Mouse (Mus musculus) forebrain, embryonic 14.5 days (tissue): ENCODE data around the gene Nectin2. TPM values are rescaled to one million over a fixed set of nuclear protein-coding genes. Genes with fewer than 3 reads are reported as not detected.

ENCODE experiments used
- ATAC-seq: fragments of 200-750 bp; cut with Nextera tagmentation; 2 replicates; pipeline ENCODE4 v1.8.0; 2017; ENCODE audit warnings: mild to moderate bottlenecking, moderate library complexity
- DNase-seq: peaks from one replicate; pipeline ENCODE4 v3.0.0-alpha.2; 2015; ENCODE audit warnings: low spot score
- H3K27ac ChIP-seq: fragments of 300-500 bp; sonication (generic); 2 replicates; pipeline ENCODE4 v1.5.1; 2014; ENCODE audit warnings: low read depth, mild to moderate bottlenecking, control low read depth, low read length, moderate library complexity
- H3K27me3 ChIP-seq: fragments of 300-500 bp; sonication (generic); replicated peaks from 2 replicates; pipeline ENCODE4 v1.6.1; 2014; ENCODE audit warnings: low read length, control low read depth, mixed read lengths; ENCODE audit not compliant: control insufficient read depth, insufficient read depth
- H3K36me3 ChIP-seq: fragments of 300-500 bp; sonication (generic); 2 replicates; pipeline ENCODE4 v1.6.1; 2014; ENCODE audit warnings: low read length, control low read depth; ENCODE audit not compliant: control insufficient read depth, insufficient read depth
- H3K4me1 ChIP-seq: fragments of 300-500 bp; sonication (generic); 2 replicates; pipeline ENCODE4 v1.6.1; 2014; ENCODE audit warnings: antibody characterized with exemption, low read length, control low read depth; ENCODE audit not compliant: control insufficient read depth, insufficient read depth
- H3K4me2 ChIP-seq: fragments of 300-500 bp; sonication (generic); 2 replicates; pipeline ENCODE4 v1.6.1; 2014; ENCODE audit warnings: mild to moderate bottlenecking, control low read depth, low read length
- H3K4me3 ChIP-seq: fragments of 300-500 bp; sonication (generic); 2 replicates; pipeline ENCODE4 v1.5.1; 2014; ENCODE audit warnings: low read depth, low read length, control low read depth
- H3K9ac ChIP-seq: fragments of 300-500 bp; sonication (generic); 2 replicates; pipeline ENCODE4 v1.6.1; 2014; ENCODE audit warnings: mild to moderate bottlenecking, low read length, control low read depth, moderate library complexity
- H3K9me3 ChIP-seq: fragments of 300-500 bp; sonication (generic); replicated peaks from 2 replicates; pipeline ENCODE4 v1.6.1; 2016; ENCODE audit warnings: low read length, control low read depth, mixed read lengths; ENCODE audit not compliant: control insufficient read depth
- WGBS: fragments of 180-500 bp; shearing (Covaris S2); extraction: QIAGEN DNeasy Blood & Tissue Kit; methylation state at CpG from one replicate; pipeline ENCODE4 v1.1.7; 2014; 5-methylcytosine and 5-hydroxymethylcytosine counted together
- polyA plus RNA-seq: library from polyadenylated mRNA; unstranded; fragments of >200 nt; fragmentation: Nextera tagmentation; extraction: Ambion mirVana; gene quantifications from 2 replicates; pipeline ENCODE4 v1.2.1, GENCODE M21; 2014

Gene Nectin2
- polyA plus RNA-seq, 1 experiment from 2014 or later, result 33.0 TPM

DNA sequence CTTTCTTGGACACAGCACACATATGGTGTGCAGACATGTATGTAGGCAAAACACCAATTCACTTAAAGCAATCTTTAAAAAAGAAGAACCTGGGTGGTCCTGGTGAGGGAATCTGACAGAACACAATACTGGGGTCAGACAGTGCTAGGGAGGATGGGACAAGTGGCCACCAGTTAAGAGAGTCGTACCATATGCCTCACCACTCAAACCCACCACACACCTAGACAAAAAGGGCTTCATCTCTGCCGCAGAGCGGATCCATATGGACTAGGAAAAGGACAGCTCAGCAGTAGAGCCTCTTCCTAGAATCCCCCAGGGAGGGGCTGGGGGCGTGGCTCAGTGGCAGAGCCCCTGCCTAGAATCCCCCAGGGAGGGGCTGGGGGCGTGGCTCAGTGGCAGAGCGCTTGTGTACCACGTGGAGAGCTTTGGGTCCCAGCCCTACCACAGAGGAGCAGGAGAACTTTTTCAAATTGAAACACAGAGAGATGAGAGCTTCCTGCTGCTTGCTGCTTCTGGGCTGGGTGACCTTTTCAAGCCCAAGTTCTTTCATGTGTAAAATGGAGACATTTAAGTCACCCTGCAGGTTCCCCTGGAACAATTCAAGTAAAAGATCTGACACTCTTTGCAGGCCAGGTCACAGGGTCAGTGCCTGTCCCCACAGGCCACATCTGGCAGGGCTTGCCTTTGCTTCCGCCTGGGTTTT is 8.8 kb downstream of the Nectin2 start:
- ATAC-seq, result no peak

DNA sequence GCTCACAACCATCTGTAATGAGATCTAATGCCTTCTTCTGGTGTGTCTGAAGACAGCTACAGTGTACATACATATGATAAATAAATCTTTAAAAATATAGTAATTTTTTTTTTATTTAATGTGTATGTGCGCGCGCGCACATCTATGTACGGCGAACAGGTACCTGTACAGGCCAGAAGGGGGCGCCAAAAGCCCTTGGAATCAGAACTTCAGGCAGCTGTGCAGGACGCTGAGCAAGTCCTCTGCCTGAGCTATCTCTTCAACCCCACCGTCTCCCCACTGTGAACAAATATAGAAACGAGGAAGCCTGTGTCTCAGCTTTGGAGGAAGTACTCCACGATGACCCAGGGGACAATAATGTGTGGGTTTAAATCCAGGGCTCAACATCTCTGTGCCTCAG is 10.0 kb downstream of the Nectin2 start:
- H3K9me3 ChIP-seq, result no peaks in the 10 kb centered on the region
- peaks cover 32% of the 10 kb centered on the region for H3K36me3 ChIP-seq
- H3K4me1 ChIP-seq, result no peaks in the 10 kb centered on the region
- no peak for DNase-seq
- no peak overlapping the region for H3K4me3 ChIP-seq
- H3K9ac ChIP-seq, result no peak overlapping the region
- 93% methylated on average over 11 of the region's 11 CpGs for WGBS
- no peak overlapping the region for H3K27ac ChIP-seq
- H3K27me3 ChIP-seq, result no peaks in the 10 kb centered on the region
- H3K4me2 ChIP-seq, result no peak overlapping the region
- no peak for ATAC-seq

More for the DNA sequence above, 8.8 kb downstream of the Nectin2 start:
- WGBS, result 23% methylated on average over 8 of the region's 8 CpGs
- Histone ChIP-seq H3K4me3 (no peak overlapping the region), H3K9me3 (no peaks in the 10 kb centered on the region), H3K4me2 (no peak overlapping the region), H3K27ac (no peak overlapping the region), H3K36me3 (peaks cover 28% of the 10 kb centered on the region), H3K9ac (no peak overlapping the region), H3K4me1 (peaks cover under 1% of the 10 kb centered on the region; the same call in 1 of the 2 replicates), H3K27me3 (no peaks in the 10 kb centered on the region)
- DNase-seq, result no peak

DNA sequence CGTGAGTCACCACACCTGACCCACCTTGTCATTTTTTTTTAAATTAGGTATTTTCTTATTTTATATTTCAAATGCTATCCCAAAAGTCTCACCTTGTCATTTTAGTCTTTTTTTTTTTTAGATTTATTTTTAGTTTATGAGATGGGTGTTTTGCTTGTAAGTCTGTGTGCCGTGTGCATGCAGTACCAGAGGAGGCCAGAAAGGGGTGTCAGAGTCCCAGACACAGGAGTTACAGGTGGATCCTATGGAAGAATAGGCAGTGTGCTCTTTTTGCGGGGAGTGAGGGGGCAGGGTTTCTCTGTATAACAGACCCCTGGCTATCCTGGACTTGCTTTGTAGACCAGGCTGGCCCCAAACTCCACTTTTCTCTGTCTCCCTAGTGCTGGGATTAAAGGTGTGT is 11.5 kb downstream of the Nectin2 start:
- Histone ChIP-seq H3K4me3 (no peak overlapping the region), H3K27me3 (no peaks in the 10 kb centered on the region), H3K9me3 (no peaks in the 10 kb centered on the region), H3K36me3 (peaks cover 42% of the 10 kb centered on the region), H3K27ac (no peak overlapping the region), H3K4me1 (no peaks in the 10 kb centered on the region), H3K9ac (no peak overlapping the region), H3K4me2 (no peak overlapping the region)
- ATAC-seq, result no peak
- WGBS, result 87% methylated on average over 3 of the region's 3 CpGs
- DNase-seq, result no peak

DNA sequence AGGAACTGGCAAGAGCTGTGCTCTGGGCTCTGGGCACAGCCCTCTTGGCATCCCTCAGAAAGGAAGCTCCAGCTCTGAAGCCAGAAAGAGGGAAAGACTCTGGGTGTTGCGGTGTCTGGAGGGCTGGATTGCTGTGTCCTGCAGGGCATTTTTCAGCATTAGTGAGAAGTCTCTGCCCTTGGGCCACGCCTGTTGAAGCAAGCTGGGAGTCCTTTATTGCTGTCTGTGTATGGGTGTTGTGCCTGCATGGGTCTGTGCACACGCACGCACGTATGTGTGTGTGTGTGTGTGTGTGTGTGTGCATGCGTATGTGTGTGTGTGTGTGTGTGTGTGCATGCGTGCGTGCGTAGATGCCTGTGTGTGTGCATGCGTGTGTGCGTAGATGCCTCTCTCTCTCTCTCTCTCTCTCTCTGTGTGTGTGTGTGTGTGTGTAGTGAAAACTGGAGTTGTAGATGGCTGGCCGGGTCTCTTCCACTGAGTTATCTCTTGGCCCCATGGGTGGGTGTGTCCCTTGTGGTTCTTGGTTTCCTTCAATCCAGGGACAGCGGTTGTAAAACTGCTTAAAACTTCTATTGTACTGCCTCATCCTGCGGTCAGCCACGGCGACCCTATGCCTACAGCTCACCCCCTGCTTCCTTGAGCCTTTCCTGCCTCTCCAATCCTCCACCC is 13.8 kb downstream of the Nectin2 start:
- H3K9me3 ChIP-seq, result no peaks in the 10 kb centered on the region
- 97% methylated on average over 16 of the region's 16 CpGs for WGBS

DNA sequence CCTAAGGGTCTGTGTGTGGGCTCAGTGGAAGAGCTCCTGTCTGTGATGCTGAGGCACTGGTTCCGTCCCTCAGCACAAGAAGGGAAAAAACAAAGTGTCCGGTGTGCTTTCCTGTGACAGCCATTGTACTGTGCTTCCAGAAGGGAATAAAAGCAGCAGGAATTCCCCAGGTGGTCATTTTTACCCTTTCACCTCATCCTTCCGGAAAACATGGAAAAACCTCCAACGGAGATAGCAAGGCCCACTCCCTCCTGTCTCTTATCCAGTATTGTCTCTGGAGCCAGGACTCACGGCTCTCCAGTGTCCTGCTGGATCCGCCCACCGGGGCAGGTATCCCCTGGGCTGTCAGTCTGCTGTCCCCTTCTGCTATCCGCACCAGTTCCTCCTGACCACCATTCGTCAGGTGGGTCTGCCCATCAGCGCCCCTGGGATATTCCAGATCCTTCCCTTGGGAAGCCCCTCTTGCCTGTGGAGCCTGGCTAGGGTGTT is 16.1 kb downstream of the Nectin2 start:
- H3K27ac ChIP-seq, result no peak overlapping the region
- no peak for ATAC-seq
- H3K4me1 ChIP-seq, result no peaks in the 10 kb centered on the region

More for the DNA sequence above, 13.8 kb downstream of the Nectin2 start:
- no peaks in the 10 kb centered on the region for H3K27me3 ChIP-seq
- no peak for DNase-seq
- H3K4me2 ChIP-seq, result no peak overlapping the region
- no peak overlapping the region for H3K9ac ChIP-seq
- H3K4me1 ChIP-seq, result no peaks in the 10 kb centered on the region
- no peak for ATAC-seq
- H3K27ac ChIP-seq, result no peak overlapping the region
- H3K36me3 ChIP-seq, result peaks cover 53% of the 10 kb centered on the region
- no peak overlapping the region for H3K4me3 ChIP-seq

DNA sequence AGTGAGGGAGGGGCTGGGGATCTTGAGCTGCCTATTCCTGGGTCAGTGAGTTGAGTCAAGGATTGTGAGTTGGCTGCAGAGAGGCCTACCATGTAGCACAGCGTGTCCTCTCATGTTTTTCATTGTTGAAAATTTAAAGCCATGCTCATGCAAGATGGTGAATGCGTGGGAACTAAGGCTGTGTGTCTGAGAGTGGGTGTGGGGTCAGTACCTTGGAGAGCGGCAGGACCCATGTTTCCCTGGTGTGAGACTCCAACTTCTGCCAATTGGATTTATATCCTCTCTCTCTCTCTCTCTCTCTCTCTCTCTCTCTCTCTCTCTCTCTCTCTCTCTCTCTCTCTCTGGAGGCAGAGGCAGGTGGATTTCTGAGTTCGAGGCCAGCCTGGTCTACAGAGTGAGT is 23.7 kb downstream of the Nectin2 start:
- no peak overlapping the region for H3K4me3 ChIP-seq
- H3K27me3 ChIP-seq, result no peaks in the 10 kb centered on the region
- H3K9me3 ChIP-seq, result no peaks in the 10 kb centered on the region
- no peaks in the 10 kb centered on the region for H3K4me1 ChIP-seq
- H3K4me2 ChIP-seq, result no peak overlapping the region
- no peak overlapping the region for H3K9ac ChIP-seq
- DNase-seq, result no peak
- no peak for ATAC-seq
- 87% methylated on average over 4 of the region's 4 CpGs for WGBS
- peaks cover 70% of the 10 kb centered on the region for H3K36me3 ChIP-seq
- H3K27ac ChIP-seq, result no peak overlapping the region

More for the DNA sequence above, 16.1 kb downstream of the Nectin2 start:
- H3K27me3 ChIP-seq, result no peaks in the 10 kb centered on the region
- H3K4me2 ChIP-seq, result no peak overlapping the region
- H3K36me3 ChIP-seq, result peaks cover 75% of the 10 kb centered on the region
- H3K4me3 ChIP-seq, result no peak overlapping the region
- DNase-seq, result no peak
- H3K9ac ChIP-seq, result no peak overlapping the region
- 85% methylated on average over 10 of the region's 10 CpGs for WGBS
- H3K9me3 ChIP-seq, result no peaks in the 10 kb centered on the region

DNA sequence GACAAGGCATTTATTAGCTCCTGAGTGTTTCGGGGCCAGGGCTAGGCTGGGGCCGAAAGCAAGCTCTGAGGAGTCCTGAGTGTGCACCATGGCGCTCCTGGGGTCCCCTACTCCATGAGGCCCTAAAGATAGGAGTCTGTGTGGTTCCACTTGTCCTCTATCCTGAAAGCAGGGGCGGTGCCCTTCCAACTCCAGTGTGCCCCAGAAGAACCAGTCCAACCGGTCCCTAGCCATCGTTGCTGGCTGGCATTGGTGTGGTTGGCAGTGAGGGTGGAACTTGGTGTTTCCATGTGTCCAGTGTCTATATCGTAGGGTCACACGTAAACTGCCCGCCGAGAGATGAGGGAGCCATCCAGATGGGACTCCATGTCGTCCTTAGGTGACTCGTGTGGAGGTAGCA is 26.1 kb downstream of the Nectin2 start:
- Histone ChIP-seq H3K4me3 (no peak overlapping the region), H3K9ac (no peak overlapping the region), H3K27ac (no peak overlapping the region), H3K9me3 (no peaks in the 10 kb centered on the region), H3K27me3 (no peaks in the 10 kb centered on the region), H3K4me1 (no peaks in the 10 kb centered on the region), H3K4me2 (no peak overlapping the region), H3K36me3 (peaks cover 47% of the 10 kb centered on the region)
- DNase-seq, result no peak
- ATAC-seq, result no peak
- 91% methylated on average over 12 of the region's 12 CpGs for WGBS

DNA sequence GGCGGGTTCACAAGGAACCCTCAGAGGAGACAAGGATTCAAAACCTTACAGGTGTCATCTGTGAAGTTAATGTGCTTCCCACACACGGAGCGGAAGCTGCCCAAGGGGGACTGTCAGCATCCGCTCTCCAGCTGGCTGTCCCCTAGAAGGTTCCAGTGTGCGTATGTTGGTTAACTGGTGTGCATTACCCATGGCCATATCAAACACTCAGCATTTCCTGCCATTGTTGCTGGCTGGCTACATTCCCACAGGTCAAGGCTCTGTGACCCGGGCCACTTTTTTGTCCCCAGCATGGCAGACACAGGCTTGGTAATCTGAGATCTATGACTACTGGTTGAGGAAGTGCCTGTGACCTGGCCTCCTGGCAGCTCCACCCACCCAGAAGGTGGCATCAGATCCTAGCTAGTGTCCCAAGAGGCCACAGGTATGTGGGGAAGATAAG is 27.5 kb downstream of the Nectin2 start:
- no peaks in the 10 kb centered on the region for H3K27me3 ChIP-seq
- H3K36me3 ChIP-seq, result peaks cover 36% of the 10 kb centered on the region
- no peaks in the 10 kb centered on the region for H3K4me1 ChIP-seq
- DNase-seq (no peak), ATAC-seq (no peak)
- H3K9ac ChIP-seq, result no peak overlapping the region
- H3K27ac ChIP-seq, result no peak overlapping the region
- no peak overlapping the region for H3K4me2 ChIP-seq
- no peaks in the 10 kb centered on the region for H3K9me3 ChIP-seq
- H3K4me3 ChIP-seq, result no peak overlapping the region
- 93% methylated on average over 6 of the region's 6 CpGs for WGBS

DNA sequence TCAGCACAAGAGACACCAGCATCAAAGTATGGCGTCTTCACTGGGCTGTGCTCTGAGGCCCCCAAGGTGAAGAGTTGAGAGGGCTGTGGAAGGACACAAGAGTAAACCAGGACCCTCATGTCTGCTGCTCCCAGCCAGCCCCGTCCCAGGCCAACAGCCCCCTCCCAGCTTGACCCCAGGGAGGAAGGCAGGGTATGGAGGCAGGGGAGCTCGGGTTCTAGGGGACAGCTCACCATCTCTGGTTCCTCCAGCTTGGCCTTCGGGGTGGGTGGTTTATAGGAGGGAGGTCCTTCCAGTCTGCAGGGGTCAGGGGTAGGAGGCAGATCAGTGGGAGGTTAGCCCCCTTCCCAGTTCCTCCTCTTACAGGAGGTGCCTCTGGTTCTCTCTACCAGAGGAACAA is 31.1 kb downstream of the Nectin2 start:
- DNase-seq (no peak), ATAC-seq (no peak)
- peaks cover 18% of the 10 kb centered on the region for H3K36me3 ChIP-seq
- H3K4me3 ChIP-seq, result no peak overlapping the region
- H3K4me2 ChIP-seq, result no peak overlapping the region
- peaks cover 7% of the 10 kb centered on the region for H3K4me1 ChIP-seq
- H3K27ac ChIP-seq, result no peak overlapping the region
- no peak overlapping the region for H3K9ac ChIP-seq
- no peaks in the 10 kb centered on the region for H3K27me3 ChIP-seq
- no peaks in the 10 kb centered on the region for H3K9me3 ChIP-seq
- whole genome bisulfite sequencing, result 85% methylated on average over 4 of the region's 4 CpGs
